Mouse (Mus musculus) right cerebral cortex, postnatal 10 days (tissue): ENCODE measurements around the gene Gm438.
"Not testable (repeated sequence)": the region's sequence is repeated elsewhere in the genome, so short reads cannot be mapped to it uniquely, and the experiment has no call there.

Experiments used
- DNase-seq, 2 experiments: peaks; one replicate each; pipeline ENCODE4 v3.0.0; 2021; ENCODE audit warnings: low spot score in 2 of 2

Gm438 gene

GRCm38 (mm10) chr4:144786483-144786882 lies at the start of gene Gm438:
Gm438 (minus strand) TSS chr4:144786583.
- DNase-seq, result no peak

- no peak for DNase-seq
Observed at GRCm38 (mm10) chr4:144824706-144825105, 38.3 kb upstream of the Gm438 start.

- no peak for DNase-seq
Observed at GRCm38 (mm10) chr4:144823996-144824395, 37.6 kb upstream of the Gm438 start.

GRCm38 (mm10) chr4:144807135-144807534 lies 20.8 kb upstream of the Gm438 start:
- not testable (repeated sequence) for DNase-seq

- no peak for DNase-seq
Observed at GRCm38 (mm10) chr4:144803633-144804032, 17.2 kb upstream of the Gm438 start.

GRCm38 (mm10) chr4:144790141-144790540 lies 3.8 kb upstream of the Gm438 start:
- no peak for DNase-seq

GRCm38 (mm10) chr4:144782476-144783197 lies 3.7 kb downstream of the Gm438 start:
- no peak for DNase-seq

GRCm38 (mm10) chr4:144765722-144766121 lies 20.7 kb downstream of the Gm438 start:
- DNase-seq, result peak; percentile 53 to 71

- peak in 1 of 2 experiments; percentile 19 for DNase-seq
Observed at GRCm38 (mm10) chr4:144749139-144749538, 37.2 kb downstream of the Gm438 start.
